Mouse (Mus musculus) left cerebral cortex, postnatal 25 days (tissue): ENCODE measurements at regions not wholly inside any gene's neighbourhood (a gene's known extent, or its start where the extent isn't known, plus 50 kb on each side); places are given as distances from the start of the nearest gene placed in this dataset.

Experiments used
- DNase-seq, 2 experiments: peaks; one replicate each; pipeline ENCODE4 v3.0.0; 2022; ENCODE audit warnings: low spot score in 2 of 2, mixed read lengths in 1 of 2
- intact Hi-C: fragments of 180-260 bp; cut with DNase I; formaldehyde crosslinking; loops from one replicate; pipeline ENCODE4 v1.15.1; 2025

DNA sequence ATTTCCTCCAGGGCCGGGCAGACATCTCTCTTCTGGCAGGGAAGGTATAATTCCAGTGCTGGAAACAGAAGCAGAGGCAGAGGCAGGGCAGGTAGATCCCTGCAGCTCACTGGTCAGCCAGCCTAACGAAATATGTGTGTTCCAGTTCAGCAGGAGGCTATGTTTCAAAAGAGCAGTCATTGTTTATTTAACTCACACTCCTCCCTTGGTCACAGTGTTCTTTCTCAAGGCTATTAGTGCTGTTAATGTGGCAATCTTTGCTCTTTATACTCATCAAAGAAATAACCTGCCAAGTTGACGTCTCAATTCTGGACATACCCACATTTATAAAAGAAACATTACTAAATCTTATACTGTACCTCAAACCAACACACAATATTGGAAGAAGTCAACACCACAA lies 253.3 kb upstream of the Adgrl3 start:
- DNase-seq: no peak
- intact Hi-C loops: no loop called here

DNA sequence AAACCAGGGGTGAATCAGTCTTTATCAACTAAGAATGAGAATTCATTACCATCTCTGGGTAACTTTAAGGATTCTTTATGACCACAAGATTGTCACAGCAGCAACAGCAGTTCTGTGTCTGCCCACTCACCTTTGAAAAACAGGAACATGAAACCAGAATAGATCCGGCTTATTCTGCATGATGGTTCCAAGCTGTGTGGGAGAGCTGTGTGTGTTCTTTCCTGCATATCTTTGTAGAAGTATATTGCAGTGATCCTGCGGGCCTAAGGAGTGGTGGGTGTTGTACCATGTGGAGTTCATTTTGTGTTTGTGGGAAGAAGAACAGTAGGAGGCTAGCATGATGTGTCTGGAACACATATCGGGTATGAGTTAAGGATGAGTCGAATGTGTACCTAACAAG lies 236.0 kb upstream of the Adgrl3 start:
- intact Hi-C loops: loop anchor here (1.0 to 2.0 kb wide), 2 partner anchors 236 to 745 kb away; partner anchors contain the start of gene Adgrl3
- peak; percentile 60 to 97 for DNase-seq

- peak in 1 of 2 experiments; percentile 16 for DNase-seq
- intact Hi-C loops: loop anchor here (1.0 to 2.0 kb wide), 2 partner anchors 236 to 746 kb away; partner anchors contain the start of gene Adgrl3
Measured at GRCm38 (mm10) chr5:80784746-80785145, 235.2 kb upstream of the Adgrl3 start.

DNA sequence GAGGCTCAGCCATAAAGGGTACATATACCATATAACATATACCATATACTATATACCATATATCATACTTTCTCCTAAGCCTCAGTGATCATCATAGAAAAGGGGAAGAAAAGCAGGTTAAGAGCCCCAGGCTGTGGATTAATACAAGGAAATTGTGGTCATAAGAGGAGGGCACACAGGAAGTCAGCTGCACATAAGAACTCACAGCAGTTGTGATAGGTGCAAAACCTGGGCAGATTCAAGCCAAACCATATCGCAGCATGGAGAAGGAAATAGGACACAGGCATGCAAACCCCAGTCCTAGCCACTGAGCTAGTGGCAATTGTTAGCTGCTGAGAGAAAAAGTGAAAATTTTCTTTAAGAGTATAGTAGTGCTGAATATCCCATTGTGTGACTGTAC lies 228.3 kb upstream of the Adgrl3 start:
- intact Hi-C loops: no loop called here

DNA sequence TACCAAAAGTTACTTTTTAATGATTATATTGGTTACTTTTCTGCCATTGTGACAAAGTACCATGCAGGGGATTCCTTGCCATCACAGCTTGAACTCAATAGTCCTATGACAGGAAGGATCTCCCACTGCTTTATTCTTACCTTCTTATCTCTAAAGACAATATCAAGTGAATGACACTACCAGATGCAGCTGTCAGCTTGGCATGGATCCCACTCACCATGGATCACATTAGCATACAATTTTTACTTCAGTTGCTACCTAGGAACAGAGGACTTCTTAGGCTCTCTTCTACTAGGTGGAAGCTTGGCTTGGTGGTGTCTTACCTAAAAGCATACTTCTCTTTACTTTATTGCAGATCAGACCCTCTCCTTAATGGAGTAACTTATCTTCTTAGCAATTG lies 220.2 kb upstream of the Adgrl3 start:
- intact Hi-C loops: no loop called here

More for the DNA sequence above, 228.3 kb upstream of the Adgrl3 start:
- no peak for DNase-seq

DNA sequence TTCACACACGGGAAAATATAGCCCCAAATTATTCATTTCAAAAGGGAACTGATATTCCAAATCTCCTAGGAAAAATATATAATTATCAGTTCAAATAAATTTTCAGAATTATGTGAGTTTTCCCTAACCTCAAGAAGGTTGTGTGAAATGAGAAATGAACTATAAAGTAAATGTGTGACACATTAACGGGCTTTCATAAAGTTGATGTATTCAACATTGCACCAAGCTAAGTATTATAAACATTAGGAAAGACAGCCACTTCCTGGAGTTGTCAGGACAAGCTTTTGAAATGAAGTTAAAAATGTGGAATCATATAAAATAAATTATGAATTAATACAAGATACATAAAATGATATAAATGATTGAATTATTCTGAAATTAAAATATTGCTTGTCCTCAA lies 207.0 kb upstream of the Adgrl3 start:
- intact Hi-C loops: no loop called here
- no peak for DNase-seq

More for the DNA sequence above, 220.2 kb upstream of the Adgrl3 start:
- no peak for DNase-seq

- intact Hi-C loops: no loop called here
- DNase-seq: no peak
Measured at GRCm38 (mm10) chr5:80819208-80819607, 200.7 kb upstream of the Adgrl3 start.

DNA sequence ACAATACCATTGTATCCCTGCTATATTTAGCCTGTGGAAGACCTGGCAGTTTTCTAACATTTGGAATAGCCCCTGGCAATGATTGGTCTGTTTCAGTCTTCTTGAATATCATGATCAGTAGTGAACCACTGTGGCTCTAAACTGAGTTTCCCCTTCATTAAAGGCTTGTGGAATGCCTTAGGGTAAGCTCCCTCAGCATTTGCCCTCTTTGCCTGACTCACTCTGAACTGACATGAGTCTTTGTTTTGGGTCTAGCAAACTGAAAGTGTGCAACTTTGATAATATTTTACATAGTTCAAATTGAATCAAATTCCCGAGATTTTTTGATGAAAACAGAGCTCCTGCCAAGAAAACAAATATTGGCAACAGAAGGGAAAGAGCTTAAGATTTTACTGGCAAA lies 177.4 kb upstream of the Adgrl3 start:
- intact Hi-C loops: no loop called here
- DNase-seq: no peak

- intact Hi-C loops: no loop called here
- no peak for DNase-seq
Measured at GRCm38 (mm10) chr5:80855034-80855433, 164.9 kb upstream of the Adgrl3 start.

DNA sequence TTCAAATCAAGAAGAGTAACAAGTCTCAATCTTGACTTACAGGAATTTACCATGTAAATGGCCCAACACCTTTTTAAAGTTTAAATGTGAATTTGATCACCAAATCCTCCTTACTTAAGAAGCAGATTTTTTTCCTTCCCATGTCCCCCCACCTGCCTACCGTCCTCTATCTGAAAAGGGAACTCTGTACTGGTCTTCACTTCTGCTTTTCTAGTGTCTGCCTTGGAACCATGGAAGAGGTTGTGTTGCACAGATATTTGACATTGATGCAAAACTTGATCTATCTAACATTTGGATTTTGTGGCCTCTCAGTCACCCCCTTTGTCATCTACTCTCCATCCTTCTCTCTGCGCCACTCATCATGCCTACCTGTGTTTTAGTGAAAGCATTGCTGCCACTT lies 143.3 kb upstream of the Adgrl3 start:
- intact Hi-C loops: no loop called here
- DNase-seq: no peak

DNA sequence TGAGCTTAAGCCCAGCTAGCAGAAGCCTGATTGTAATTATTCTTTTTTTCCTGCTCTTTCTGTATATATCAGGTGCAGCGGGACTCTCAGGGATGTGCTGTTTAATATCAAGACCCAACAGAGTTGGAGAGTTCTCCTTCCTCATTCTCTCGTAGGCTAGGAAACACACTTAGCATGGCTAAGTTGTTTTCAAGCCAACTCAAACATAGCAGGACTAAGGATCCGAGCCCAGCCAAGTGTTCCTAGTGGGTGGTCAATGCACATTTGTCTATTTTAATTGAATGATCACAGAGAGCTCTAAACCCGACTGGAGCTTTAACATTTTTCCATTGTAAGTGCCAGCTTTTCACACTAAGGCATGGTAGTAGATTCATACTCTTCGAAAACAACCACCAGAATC lies 121.7 kb upstream of the Adgrl3 start:
- DNase-seq: no peak
- intact Hi-C loops: no loop called here

- no peak for DNase-seq
- intact Hi-C loops: no loop called here
Measured at GRCm38 (mm10) chr5:80908771-80909170, 111.2 kb upstream of the Adgrl3 start.

- DNase-seq: no peak
- intact Hi-C loops: no loop called here
Measured at GRCm38 (mm10) chr5:80938791-80939190, 81.1 kb upstream of the Adgrl3 start.

DNA sequence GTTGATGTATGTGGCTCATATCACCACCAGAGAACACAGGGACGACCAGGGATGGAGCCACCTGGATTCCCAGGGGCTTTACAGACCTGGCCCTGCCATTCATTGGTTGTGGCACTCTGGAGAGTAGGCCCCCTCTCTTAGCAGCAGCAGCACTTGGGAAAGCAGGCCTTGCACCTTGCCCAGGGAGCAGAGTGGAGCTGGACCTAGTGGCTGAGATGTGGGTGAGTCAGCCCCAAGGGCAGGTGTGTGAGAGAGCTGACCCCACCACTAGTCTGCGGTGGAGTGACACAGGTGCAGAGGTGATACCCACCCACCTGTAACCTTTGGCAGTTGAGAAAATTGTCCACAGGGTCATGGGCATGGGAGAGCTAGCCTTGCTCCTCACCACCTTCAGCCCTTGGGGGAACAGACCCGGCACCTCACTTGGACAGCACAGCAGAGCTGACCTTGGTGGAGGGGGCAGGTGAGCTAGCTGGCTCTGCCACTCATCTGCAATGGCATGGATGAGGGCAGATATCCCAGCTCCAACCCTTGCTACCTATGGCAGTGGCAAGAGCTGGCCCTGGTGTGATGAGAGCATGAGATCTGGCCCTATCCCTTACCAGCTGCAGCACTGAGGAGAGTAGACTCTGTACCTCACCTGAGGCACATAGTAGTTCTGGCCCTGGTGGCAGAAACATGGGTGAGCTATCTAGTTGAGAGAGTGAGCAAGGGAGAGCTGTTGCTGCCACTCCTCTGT lies 67.9 kb upstream of the Adgrl3 start:
- intact Hi-C loops: no loop called here
- no peak for DNase-seq

DNA sequence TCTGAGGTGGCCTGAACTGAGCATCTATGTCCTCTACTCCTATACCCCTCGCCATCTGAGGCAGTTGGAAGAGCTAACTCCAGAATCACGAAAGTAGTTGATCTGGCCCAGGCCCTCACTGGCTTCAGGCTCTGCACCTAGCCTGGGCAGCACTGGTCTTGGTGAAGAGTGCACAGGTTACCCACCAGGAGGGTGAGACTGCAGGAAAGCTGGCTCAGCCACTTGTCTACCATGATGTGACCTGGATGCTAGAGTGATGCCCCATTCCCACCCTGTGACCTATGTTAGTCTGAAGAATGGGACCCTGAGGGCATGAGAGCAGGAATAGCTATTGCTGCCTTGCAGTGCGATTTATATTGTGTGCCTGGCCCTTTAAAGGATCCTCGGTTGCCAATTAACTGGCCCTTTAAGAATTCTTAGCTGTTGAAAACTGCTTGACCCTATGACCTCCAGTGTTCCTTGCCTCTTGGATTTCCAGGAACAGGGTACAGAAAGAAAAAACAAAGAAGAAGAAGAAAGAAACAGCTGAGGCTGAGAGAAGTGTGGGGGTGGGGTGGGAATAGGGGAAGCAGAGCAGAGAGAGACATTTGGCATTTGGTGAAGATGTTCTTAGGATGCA lies 67.2 kb upstream of the Adgrl3 start:
- intact Hi-C loops: no loop called here
- no peak for DNase-seq
